Mouse (Mus musculus): ENCODE measurements around the gene Ide.

Gene Ide

DNA sequence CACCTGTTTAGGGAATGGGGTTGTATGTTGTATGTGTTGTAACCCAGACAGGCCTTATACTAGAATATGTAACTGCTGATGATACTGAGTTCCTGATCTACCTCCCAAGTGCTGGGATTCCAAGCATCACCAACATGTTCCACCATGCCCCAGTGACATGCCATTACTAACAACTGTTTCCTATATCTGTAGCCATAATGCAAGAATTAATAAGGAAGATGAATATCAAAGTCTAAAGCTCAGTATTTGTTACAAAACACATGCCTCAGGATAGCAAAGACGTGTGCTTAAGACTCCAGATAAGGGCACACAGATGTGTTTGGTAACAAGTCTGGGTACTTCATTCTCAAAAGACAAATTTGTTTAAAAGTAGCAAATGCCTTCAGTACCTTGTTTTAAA is 2.3 kb downstream of the Ide start:
- no peak for DNase-seq (ENCODE audit: extremely low spot score, low read depth, low spot score)

DNA sequence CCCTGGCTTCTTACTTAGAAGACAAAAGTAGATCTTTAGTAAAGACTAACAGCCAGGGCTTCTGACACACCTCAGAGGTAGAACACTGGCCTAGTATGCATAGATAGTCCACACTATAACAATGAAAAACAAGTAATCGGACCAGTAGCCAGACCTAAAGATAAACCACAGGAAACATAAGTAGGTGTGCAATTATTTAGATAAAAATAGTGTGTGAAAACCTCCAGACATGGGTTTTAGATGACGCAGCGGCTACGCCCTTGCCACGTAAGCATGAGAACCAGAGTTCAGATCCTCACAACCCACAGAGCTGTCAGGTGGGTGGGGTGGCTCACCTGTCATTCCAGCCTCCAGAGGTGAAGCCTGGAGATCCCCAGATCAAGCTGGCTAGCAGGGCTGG is 4.3 kb downstream of the Ide start:
- DNase-seq (ENCODE audit: extremely low spot score, low read depth, low spot score), result no peak

DNA sequence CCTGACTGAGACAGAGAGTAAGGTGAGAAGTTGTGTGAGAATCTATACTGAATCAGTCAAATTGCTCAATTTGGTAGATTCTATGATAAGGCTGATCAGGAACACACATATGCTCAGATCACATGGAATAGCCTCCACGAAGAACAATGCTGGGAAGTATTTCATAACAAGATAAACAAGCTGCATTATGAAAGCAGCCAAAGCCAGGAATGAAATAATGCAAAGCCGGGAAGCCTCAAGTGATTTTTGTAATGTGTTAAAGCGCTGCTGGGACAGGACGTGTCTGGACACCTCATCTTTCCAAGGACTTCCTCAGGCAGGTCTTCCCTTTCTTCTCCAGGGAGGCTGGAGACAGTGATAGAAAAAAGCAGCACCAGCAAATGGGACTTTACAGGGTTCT is 4.9 kb downstream of the Ide start:
- no peak for DNase-seq (ENCODE audit: extremely low spot score, low read depth, low spot score)

DNA sequence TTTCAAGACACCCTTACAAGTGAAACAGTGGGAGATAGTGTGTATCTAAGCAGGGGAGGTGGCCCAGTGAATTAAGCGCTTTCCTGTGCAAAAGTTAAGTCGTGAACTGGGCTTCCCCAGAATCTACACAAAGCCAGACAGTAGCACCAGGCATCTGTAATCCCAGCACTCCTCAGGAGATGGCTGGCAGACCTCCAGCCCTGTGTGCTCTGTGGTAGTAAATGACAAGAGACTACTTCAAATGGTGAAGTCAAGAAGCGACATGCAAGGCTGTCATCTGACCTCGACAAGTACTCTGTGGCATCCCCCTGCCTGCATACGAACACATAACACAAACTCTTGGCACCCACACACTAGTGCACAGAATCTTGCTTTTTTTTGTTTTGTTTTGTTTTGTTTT is 10.4 kb downstream of the Ide start:
- no peak for DNase-seq (ENCODE audit: extremely low spot score, low read depth, low spot score)

DNA sequence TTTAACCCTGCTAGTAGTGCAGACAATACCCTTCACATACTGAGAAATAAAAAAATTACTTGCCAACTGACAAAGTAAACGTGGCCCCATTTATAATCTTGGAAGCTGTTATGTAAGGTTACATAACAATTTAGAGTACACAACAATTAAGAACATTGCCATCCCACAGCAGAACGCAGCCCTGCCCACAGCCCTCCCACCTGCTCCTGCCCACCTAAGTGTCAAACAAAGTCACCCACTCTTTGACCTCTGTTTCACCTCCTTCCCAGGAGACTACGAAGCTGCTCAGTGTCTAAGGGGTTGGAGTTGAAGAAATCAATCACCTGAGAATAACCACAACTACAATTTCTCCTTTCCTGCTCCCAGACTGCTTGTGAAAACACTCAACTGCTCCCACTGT is 14.1 kb downstream of the Ide start:
- DNase-seq (ENCODE audit: extremely low spot score, low read depth, low spot score), result no peak

DNA sequence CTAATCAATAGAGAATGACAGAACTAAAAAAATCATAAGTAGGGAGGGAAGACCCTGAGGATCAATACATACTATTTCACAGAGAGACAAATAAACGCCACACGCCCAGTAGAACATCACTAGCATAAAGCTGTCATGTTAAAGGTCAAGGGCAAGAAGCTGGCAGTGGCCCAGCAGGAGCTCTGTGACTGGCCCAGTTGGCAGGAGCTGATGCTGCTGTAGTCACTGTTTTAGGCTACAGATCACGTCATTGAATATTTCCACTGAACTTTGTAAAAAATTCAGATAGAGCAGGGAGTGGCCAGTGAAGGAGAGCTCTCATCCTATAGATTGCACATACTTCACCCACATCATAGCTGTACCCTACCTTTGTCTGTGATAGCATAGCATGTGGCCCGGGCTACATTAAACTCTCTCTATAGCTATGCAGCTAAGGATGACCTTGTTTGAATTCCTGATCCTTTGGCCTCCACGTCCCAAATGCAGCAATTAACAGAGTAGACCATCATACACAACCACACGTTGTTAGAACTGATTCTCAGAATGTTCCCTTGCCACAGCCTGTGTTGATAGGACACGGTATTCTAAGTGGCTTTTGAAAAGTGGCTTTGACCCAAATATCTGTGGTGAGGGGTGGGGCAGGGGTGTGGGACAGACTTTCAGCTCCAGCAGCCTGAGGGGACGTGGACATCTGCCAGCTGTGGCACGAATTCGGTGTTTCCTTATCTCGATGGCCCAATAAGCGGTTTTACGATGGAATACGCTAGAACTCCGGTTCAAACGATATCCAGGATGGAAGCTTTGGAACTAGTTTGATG is 16.6 kb downstream of the Ide start:
- no peak for DNase-seq (ENCODE audit: extremely low spot score, low read depth, low spot score)

DNA sequence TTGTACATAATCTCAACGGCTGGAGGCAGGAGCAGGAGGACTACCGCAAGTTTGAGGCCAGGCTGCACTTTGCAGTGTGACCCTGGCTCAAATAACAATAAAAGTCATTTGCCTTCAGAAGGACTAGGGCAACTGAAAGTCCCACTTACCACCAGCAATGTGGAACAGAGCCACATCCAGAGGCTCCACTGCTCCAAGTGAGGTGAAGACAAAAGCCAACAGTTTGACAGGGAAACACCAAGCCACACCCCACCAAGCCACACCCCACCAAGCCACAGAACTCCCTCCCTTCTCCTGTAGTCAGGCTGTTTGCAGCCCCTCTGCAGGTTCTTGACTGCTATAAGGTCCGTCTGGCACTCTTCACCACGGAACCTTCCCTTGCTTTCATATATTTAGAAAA is 20.3 kb downstream of the Ide start:
- no peak for DNase-seq (ENCODE audit: extremely low spot score, low read depth, low spot score)

DNA sequence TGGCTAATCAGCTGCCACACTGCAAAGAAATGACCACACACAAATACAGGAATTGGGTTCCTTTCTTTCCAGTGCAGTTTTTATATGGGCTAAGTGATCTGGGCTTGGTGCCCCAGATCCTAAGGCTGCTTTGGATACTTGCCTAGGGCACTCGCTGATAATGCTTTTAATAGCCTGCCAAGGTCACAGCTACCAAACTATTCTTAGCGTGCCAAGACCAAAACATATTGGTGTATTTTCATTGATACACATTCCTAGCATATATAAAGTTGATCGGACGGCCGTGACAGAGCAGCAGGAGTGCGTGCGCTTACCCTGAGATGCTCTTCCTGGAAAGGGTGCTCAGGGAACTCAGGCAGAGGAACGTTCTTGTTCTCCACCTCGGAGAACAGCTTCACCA is 22.6 kb downstream of the Ide start:
- no peak for DNase-seq (ENCODE audit: extremely low spot score, low read depth, low spot score)

DNA sequence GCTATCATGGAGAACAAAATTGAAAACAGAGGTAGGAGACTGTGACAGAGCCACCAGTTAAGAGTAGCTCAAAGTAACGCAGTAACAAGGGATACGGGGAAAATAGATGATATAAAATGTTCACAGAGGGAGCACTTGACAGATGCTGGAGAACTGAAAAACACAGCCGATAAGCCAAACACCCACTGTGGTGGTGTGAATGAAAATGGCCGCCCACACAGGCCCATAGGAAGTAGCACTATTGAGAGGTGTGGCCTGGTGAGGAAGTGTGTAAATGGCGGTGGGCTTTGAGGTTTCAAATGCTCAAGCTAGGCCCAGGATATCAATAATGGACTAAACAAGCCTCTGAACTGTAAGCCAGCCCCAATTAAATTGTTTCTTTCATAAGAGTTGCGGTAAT is 26.2 kb downstream of the Ide start:
- no peak for DNase-seq (ENCODE audit: extremely low spot score, low read depth, low spot score)

DNA sequence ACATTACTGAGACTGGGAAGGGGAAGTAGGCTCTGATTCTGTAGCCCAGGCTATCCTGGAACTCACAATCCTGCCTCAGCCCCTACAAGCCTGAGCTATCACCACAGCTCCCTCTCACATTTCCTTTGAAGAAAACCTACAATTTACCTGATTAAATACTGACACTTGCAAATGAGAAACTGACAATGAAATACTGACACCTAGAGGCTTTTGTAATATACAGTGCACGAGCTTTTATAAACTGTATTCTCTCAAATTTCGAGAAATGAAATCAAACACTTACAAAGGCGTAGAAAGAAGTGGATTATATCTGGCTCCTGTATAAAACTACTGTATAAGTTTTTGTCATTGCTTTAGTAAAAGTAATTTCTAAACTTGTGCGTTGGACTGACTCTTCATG is 27.5 kb downstream of the Ide start:
- DNase-seq (ENCODE audit: extremely low spot score, low read depth, low spot score), result no peak

DNA sequence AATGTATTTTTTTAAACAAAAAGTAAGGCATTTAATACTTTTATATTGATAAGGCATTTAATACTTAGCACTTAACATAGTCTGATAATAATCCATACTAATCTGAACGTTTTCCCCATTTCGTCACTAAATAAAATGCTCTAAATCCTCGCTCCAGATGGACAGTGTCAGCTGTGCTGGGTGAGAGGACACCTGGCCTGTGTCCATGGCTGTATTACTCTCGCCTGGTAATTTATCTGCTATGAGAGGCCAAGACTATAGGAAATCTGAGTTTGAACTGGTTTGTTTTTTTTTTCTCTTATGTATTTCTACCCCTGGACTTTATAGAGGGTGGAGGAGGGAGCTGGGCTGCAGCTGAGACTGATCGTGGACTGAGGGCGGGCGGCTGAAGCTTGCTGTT is 28.7 kb downstream of the Ide start:
- DNase-seq (ENCODE audit: extremely low spot score, low read depth, low spot score), result no peak

DNA sequence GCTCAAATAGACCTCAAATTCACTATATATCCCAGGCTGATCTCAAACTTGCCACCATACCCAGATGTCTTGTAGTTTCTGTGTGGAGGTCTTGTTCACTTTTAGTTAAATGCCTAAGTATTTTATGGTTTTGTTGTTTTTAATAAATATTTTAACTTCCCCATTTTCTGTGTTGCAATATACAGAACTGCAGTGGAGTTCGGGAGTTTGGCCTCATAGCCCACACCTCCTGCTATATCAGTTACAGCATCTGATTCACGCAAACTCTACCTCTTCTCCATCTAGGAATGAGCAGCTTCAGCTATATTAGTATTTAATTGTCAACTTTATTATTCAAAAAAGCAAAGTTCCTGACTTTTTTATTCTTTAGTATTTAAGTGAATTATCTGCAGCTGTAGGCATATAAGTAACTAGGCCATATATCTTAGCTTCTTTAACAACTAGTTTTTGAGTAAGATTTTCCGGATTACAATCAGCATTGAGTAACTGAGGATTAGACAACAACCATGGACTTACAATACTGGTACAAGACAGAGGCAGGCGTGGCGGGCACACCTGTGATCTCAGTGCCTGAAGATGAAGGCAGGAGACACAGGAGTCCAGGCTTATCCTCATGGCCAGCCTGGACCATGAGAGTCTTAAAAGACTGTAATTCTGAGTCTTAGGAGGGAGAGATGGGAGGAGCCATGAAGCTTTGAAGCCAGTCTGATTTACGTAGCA is 29.7 kb downstream of the Ide start:
- DNase-seq (ENCODE audit: extremely low spot score, low read depth, low spot score), result no peak

DNA sequence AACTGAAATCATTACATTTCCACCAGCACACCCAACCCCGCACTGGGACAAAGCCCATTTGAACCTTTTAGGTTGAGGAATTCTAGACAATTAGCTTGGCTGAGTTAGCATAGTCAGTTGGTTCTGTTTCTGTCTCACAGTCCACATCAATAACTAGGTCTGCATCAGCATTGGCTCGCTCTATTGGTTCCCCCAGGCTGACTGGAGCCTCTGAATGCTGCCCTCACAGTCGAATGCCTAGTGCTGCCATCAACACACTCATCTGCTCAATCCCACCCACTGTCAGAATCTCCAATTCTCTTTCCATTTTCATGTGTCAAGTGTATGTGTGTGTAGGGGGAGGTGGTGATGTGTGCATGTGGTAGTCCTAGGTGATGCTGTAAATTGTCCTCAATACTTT is 31.5 kb downstream of the Ide start:
- DNase-seq (ENCODE audit: extremely low spot score, low read depth, low spot score), result no peak

DNA sequence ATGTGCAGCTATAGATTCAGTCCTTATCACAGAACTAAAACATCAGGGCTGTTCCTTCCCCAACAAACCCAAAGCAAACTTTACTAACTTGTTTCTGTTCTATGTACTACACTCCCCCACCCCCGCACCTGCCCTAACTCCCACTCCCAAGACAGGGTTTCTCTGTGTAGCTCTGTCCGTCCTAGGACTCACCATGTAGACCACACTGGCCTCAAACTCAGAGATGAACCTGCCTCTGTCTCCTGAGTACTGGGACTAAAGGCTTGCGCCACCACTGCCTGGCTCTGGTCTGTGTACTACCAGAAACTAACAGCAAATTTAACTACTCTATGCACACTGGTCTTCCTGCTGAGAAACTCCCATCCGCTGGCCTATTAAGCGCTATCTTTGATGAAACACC is 32.8 kb downstream of the Ide start:
- no peak for DNase-seq (ENCODE audit: extremely low spot score, low read depth, low spot score)

DNA sequence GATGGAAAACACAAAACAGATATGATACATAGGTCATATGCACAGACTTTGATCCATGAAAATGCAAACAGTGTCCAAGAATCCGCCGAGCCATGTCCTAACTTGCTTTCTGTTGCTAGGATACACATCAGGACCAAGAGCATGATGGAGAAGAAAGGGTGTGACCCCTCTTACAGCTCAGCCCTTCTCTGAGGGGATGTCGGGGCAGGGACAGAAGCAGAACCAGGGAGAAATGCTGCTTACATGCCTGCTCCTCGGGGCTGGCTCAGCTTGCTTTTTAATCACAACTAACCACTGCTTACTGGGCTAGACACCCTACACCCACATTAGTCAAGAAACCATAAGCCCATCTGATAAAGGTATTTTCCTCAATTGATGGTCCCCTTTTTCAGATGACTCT is 33.6 kb downstream of the Ide start:
- DNase-seq (ENCODE audit: extremely low spot score, low read depth, low spot score), result no peak

DNA sequence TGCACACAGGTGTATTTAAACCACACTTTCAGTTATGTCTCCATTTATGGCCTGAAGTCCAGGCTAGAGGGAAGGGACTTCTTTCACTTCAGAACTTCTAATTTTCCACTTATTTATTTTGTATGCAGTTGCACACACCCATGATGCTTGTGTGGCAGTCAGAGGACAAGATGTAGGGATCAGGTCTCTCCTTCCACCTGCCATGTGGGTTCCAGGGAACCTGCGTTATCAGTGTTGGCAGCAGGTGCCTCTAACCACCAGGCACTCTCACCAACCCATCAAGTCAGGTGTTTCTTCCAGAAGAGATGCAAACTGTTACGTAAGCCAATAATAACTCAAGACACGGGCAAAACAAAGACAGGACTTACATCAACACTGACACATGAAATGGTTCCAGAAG is 35.9 kb downstream of the Ide start:
- no peak for DNase-seq (ENCODE audit: extremely low spot score, low read depth, low spot score)

DNA sequence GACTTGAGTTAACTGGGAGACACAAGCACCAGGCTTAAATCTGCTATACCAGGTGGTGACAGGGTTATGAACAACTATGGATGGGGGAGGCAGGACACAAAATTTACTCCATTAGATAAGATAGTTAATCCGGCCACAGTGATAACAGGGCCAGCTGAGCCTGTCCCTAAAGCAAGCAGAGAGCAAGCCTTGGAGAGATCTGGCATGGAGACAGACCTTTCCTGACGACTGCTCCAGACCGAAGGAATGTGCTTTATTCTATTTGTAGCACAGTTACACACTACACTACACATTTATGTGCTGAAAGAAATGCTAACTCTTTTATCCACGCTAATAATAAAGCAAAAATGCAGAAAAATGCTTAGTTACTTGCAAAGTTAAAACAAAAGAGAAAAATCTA is 46.0 kb downstream of the Ide start:
- DNase-seq (ENCODE audit: extremely low spot score, low read depth, low spot score), result no peak

DNA sequence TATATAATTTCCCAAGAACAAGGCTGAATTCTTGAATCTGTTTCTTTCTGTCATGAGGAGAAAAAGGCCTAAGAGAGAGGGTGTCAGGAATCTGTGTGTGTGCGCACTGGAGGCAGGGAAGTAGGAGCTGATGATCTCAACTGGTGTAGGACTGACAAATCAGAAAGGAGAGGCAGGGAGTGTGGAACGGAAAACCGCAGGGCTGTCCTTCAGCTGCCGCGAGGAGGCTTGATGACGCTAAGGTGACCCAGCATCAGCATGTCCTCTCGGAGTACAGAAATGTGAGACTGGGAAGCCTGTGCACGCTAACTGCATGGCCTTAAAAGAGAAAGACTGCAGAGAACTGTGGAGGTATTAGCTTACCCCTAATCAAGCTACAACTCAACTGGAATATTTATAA is 46.7 kb downstream of the Ide start:
- DNase-seq (ENCODE audit: extremely low spot score, low read depth, low spot score), result no peak

DNA sequence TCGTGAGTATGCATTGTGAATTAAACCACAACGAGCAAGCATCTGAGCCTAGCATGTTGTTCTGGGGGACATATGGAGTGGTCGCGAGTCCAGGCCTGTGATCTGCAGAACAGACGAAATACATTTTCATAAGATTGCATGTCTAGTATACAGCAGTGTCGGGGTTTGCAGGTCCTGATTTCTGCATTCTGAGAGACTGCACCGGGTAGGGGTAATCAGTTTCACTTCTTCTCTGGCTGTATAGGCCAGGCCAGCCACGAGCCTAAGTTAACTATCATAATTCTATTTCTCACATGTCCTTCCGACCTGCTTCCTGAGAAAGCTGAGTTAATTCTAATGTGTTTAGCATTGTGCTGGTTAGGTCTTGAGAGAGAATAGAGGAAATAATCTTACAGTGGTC is 52.9 kb downstream of the Ide start:
- no peak for DNase-seq (ENCODE audit: extremely low spot score, low read depth, low spot score)

DNA sequence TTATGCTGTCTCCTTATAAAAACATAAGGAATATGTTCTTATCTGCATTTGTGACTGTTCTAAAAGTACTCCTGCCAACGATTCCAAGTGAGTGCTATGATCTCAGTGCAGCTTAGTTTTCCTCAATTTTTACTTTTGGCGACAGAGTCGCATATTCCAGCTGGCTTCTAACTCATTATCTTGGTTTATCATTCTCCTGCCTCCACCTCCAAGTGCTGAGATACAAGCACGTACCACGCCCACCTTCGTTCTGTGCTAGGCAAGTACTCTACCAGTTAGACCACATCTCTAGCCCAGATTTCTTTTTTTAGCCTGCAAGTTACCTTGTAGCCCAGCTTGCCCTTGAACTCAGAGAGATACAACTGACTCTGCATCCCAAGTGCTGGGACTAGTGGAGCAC is 54.5 kb downstream of the Ide start:
- no peak for DNase-seq (ENCODE audit: extremely low spot score, low read depth, low spot score)

DNA sequence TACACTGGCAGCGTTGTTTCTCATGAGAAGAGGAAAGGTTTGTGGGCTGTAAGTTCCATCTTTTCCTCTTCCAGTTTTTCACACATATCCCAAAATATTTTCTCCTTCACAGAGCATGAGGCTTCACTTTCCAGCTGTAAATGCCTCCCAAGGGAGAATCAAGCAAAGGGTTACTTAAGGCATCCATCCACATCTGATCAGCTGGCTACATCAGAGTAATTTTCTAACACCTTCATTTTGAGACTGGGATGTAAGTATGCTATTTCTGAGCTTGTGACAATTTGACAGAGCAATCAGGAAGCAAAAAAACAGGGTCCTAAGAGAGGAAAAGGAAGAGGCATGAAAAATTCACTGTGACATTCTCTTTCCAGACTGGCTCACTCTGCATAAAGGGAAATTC is 55.9 kb downstream of the Ide start:
- no peak for DNase-seq (ENCODE audit: extremely low spot score, low read depth, low spot score)

DNA sequence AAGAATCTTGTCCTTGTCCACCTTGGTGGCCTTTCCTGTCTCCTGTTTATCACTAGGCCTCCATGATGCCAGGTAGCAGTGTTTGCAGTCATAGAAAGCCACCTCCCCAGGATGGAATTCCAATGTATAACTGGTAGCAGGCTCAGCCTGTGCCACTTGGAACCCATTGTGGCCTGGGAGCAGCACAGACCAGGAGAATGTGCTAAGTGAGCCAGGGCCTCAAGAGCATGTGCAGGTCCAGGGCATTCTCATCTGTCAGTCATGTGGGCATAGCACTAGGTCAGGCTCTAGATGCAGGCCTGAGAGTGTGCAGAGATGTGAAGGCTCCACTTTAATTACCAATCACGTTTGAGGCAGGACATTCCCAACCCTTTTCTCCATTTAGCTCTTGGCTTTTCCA is 58.5 kb downstream of the Ide start:
- DNase-seq (ENCODE audit: extremely low spot score, low read depth, low spot score), result no peak

DNA sequence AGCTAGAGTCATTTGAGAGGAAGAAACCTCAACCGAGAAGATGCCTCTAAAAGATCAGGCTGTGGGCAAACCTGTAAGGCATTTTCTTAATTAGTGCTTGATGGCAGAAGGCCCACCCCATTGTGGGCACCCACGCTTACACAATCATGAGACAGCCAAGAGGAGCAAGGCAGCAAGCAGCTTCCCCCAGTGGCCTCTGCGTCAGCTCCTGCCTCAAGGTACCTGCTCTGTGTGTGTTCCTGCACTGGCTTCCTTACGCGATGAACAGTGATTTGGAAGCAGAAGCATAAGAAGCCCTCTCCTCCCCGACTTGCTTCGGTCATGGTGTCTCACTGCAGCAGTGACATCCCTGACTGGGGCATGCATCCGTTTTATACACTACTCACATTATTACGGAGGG is 62.1 kb downstream of the Ide start:
- DNase-seq (ENCODE audit: extremely low spot score, low read depth, low spot score), result no peak

All from hindlimb bud, embryonic 11.5 days (tissue).